Mouse (Mus musculus): ENCODE results near the gene Csf1. TPM values are rescaled to one million over a fixed set of nuclear protein-coding genes. Genes with fewer than 3 reads are reported as not detected.

The Csf1 gene
- polyA plus RNA-seq, 1 experiment from 2014 or later: 9.8 TPM

DNA sequence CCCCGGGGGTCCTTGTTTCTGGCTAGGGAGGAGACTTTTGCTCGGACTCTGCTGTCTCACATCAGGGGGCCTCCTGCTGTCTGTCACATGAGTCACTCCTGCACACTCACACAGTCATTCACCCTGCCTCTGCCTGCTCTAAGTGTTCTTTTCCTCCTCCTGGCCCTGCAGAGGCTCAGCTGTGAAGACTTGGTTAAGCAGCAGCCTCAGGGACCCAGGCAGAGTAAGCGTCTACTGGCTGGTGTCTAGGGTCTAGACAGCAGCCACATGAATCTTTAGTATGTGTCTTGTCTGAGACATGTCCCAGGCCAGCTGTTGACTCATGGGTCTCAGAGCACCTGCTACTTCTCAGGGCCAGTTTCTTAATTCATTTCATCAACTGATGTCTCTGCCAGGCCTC is 16.0 kb upstream of the Csf1 start:
- Histone ChIP-seq H3K36me3 (no peaks in the 10 kb centered on the region), H3K9me3 (no peaks in the 10 kb centered on the region), H3K4me3 (no peak overlapping the region), H3K27ac (no peak overlapping the region), H3K27me3 (no peaks in the 10 kb centered on the region), H3K4me2 (no peak overlapping the region), H3K4me1 (peaks cover 19% of the 10 kb centered on the region), H3K9ac (no peak overlapping the region)
- 16% methylated on average over 3 of the region's 3 CpGs for WGBS
- ATAC-seq (ENCODE audit: insufficient number of reproducible peaks, insufficient read depth, low FRiP score, low TSS enrichment, low read depth): no peak

GRCm38 (mm10) chr3:107775736-107776135 is 15.5 kb upstream of the Csf1 start:
- no peaks in the 10 kb centered on the region for H3K27me3 ChIP-seq
- H3K9ac ChIP-seq: no peak overlapping the region
- H3K9me3 ChIP-seq: no peaks in the 10 kb centered on the region
- no peaks in the 10 kb centered on the region for H3K36me3 ChIP-seq
- peaks cover 19% of the 10 kb centered on the region for H3K4me1 ChIP-seq
- ATAC-seq (ENCODE audit: insufficient number of reproducible peaks, insufficient read depth, low FRiP score, low TSS enrichment, low read depth): no peak
- no peak overlapping the region for H3K4me3 ChIP-seq
- no peak overlapping the region for H3K27ac ChIP-seq
- H3K4me2 ChIP-seq: no peak overlapping the region
- 35% methylated on average over 3 of the region's 3 CpGs for WGBS

- H3K4me2 ChIP-seq: no peak overlapping the region; the same call in 1 of the 2 replicates
- no peak for ATAC-seq (ENCODE audit: insufficient number of reproducible peaks, insufficient read depth, low FRiP score, low TSS enrichment, low read depth)
- H3K9ac ChIP-seq: no peak overlapping the region
- no peaks in the 10 kb centered on the region for H3K9me3 ChIP-seq
- H3K4me3 ChIP-seq: no peak overlapping the region
- peaks cover 19% of the 10 kb centered on the region for H3K4me1 ChIP-seq
- no peaks in the 10 kb centered on the region for H3K27me3 ChIP-seq
- WGBS: 40% methylated on average over 5 of the region's 5 CpGs
- no peaks in the 10 kb centered on the region for H3K36me3 ChIP-seq
- H3K27ac ChIP-seq: no peak overlapping the region
Measured at GRCm38 (mm10) chr3:107775056-107775455, 14.8 kb upstream of the Csf1 start.

GRCm38 (mm10) chr3:107772860-107773259 is 12.6 kb upstream of the Csf1 start:
- H3K27me3 ChIP-seq: no peaks in the 10 kb centered on the region
- 79% methylated on average over 5 of the region's 5 CpGs for WGBS
- H3K9me3 ChIP-seq: no peaks in the 10 kb centered on the region
- H3K4me2 ChIP-seq: no peak overlapping the region
- no peak overlapping the region for H3K9ac ChIP-seq
- peaks cover 34% of the 10 kb centered on the region for H3K4me1 ChIP-seq
- no peak overlapping the region for H3K4me3 ChIP-seq
- no peak for ATAC-seq (ENCODE audit: insufficient number of reproducible peaks, insufficient read depth, low FRiP score, low TSS enrichment, low read depth)
- no peaks in the 10 kb centered on the region for H3K36me3 ChIP-seq
- no peak overlapping the region for H3K27ac ChIP-seq

GRCm38 (mm10) chr3:107769692-107770091 is 9.4 kb upstream of the Csf1 start:
- no peak overlapping the region for H3K4me3 ChIP-seq
- H3K27me3 ChIP-seq: no peaks in the 10 kb centered on the region
- WGBS: 19% methylated on average over 2 of the region's 2 CpGs
- no peaks in the 10 kb centered on the region for H3K36me3 ChIP-seq
- H3K4me1 ChIP-seq: peaks cover 25% of the 10 kb centered on the region
- H3K9ac ChIP-seq: no peak overlapping the region
- no peaks in the 10 kb centered on the region for H3K9me3 ChIP-seq
- ATAC-seq (ENCODE audit: insufficient number of reproducible peaks, insufficient read depth, low FRiP score, low TSS enrichment, low read depth): no peak
- H3K27ac ChIP-seq: peak overlapping the region; percentile 78
- no peak overlapping the region for H3K4me2 ChIP-seq

DNA sequence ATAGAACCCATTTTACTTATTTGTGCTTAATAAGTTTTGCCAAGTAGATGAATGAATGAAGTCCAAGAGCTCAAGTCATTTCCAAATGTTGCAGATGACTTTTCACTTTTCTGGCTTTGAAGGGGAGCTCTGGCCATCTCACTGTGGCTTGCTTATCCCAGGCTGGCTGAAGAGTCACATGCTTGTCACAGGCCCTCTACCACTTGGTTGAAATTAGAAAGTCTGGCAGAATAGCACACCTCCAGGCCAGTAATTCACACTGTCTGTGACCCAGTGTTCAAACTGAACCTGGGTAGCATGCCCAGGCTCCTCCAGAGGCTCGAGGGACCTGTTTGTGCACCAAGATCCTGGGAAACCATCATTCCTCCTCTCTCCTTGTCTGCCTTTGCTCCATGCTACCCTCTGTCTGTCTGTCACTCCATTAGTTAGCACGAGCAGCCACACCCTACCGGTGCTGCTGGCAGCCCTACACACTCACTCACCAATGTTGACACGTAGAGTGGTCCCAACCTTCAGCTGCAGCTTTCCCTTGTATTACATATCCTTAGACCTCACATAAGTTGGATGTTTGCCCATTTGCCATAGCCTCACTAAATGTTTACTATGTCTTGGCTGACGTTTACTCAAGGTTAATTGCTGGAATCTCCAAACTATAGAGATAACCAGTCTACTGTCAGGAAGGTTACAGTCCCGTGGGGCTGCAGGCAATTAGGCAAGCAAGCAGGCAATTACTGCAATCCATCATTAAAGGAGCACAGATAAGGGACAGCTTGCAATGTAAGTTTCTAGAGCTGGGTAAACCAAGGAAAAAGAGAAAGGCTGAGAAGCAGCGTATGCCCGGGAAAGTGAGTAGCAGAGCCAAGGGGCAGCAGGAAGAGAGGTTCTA is 8.1 kb upstream of the Csf1 start:
- Histone ChIP-seq H3K27me3 (no peaks in the 10 kb centered on the region; the same call in 1 of the 2 replicates), H3K9ac (no peak overlapping the region), H3K4me2 (no peak overlapping the region), H3K36me3 (no peaks in the 10 kb centered on the region), H3K9me3 (no peaks in the 10 kb centered on the region), H3K27ac (no peak overlapping the region), H3K4me1 (peaks cover 25% of the 10 kb centered on the region), H3K4me3 (no peak overlapping the region)
- 60% methylated on average over 8 of the region's 8 CpGs for WGBS
- peak; percentile 23; the same call in 1 of the 2 replicates for ATAC-seq (ENCODE audit: insufficient number of reproducible peaks, insufficient read depth, low FRiP score, low TSS enrichment, low read depth)

DNA sequence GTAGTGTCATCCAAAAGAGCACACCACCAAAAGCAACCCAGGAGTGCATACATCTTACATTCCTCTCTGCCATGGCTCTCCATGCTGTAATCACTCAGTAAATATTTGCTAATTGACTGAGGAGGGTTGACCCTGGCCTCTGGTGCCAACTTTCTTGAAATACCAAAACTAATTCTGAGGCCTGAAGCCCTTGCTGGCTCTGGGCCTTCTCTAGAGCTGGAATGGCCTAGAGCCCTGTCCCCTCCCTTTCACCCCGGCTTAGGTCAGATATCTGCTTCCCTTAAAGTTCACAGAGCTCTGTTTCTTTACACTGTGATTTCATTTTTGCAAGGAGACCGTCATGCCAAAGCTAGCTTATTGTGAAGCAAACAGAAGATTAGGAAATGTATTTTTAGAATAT is 6.5 kb upstream of the Csf1 start:
- Histone ChIP-seq H3K9me3 (no peaks in the 10 kb centered on the region), H3K9ac (no peak overlapping the region), H3K27ac (no peak overlapping the region), H3K4me3 (no peak overlapping the region), H3K36me3 (no peaks in the 10 kb centered on the region), H3K4me1 (peaks cover 25% of the 10 kb centered on the region), H3K4me2 (no peak overlapping the region), H3K27me3 (no peaks in the 10 kb centered on the region; the same call in 1 of the 2 replicates)
- 49% methylated on average over 2 of the region's 2 CpGs for WGBS
- ATAC-seq (ENCODE audit: insufficient number of reproducible peaks, insufficient read depth, low FRiP score, low TSS enrichment, low read depth): no peak

DNA sequence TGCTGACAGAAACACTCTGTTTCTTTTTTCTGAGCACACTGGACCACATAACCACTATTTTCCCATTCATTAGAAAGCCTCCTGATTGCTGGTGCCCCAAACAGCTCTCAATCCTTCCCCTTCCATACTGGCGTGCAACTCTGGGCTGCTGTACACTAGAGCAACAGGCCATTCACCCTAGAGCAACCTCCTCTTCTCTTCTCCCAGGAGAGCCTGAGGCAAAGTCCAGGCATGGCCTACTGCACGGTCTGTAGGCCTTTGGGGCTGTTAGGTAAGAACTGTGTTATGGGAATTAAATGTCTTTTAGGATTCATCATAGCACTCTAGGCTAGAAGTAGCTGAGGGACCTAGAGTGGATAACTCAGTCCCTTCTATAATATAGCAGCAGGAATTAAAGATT is 5.7 kb upstream of the Csf1 start:
- no peaks in the 10 kb centered on the region; the same call in 1 of the 2 replicates for H3K27me3 ChIP-seq
- no peak overlapping the region for H3K27ac ChIP-seq
- no peaks in the 10 kb centered on the region for H3K9me3 ChIP-seq
- H3K36me3 ChIP-seq: no peaks in the 10 kb centered on the region
- H3K4me2 ChIP-seq: no peak overlapping the region
- WGBS: 62% methylated on average over 2 of the region's 2 CpGs
- ATAC-seq (ENCODE audit: insufficient number of reproducible peaks, insufficient read depth, low FRiP score, low TSS enrichment, low read depth): no peak
- H3K4me3 ChIP-seq: no peak overlapping the region
- no peak overlapping the region for H3K9ac ChIP-seq
- peaks cover 25% of the 10 kb centered on the region for H3K4me1 ChIP-seq

- Histone ChIP-seq H3K4me2 (no peak overlapping the region), H3K9ac (no peak overlapping the region), H3K36me3 (no peaks in the 10 kb centered on the region), H3K9me3 (no peaks in the 10 kb centered on the region), H3K4me1 (peaks cover 28% of the 10 kb centered on the region), H3K27ac (no peak overlapping the region), H3K4me3 (no peak overlapping the region), H3K27me3 (no peaks in the 10 kb centered on the region; the same call in 1 of the 2 replicates)
- ATAC-seq (ENCODE audit: insufficient number of reproducible peaks, insufficient read depth, low FRiP score, low TSS enrichment, low read depth): no peak
- 79% methylated on average over 4 of the region's 4 CpGs for WGBS
Measured at GRCm38 (mm10) chr3:107763552-107763951, 3.3 kb upstream of the Csf1 start.

DNA sequence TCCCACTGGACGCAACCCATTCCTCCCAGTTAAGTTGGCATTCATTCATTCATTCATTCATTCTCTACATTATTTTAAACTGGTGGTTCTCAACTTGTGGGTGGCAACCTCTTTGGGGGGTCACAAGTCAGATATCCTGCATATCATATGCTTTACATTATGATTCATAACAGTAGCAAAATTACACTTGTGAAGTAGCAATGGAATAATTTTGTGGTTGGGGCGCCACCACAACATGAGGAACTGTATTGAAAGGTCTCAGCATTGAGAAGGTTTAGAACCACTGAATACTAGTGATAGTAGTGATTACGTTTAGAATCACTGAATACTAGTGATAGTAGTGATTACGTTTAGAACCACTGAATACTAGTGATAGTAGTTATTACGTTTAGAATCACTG is 1.2 kb upstream of the Csf1 start:
- H3K36me3 ChIP-seq: peaks cover 2% of the 10 kb centered on the region; the same call in 1 of the 2 replicates
- peaks cover 31% of the 10 kb centered on the region for H3K4me1 ChIP-seq
- no peak overlapping the region for H3K4me2 ChIP-seq
- H3K27me3 ChIP-seq: no peaks in the 10 kb centered on the region; the same call in 1 of the 2 replicates
- no peak overlapping the region for H3K4me3 ChIP-seq
- H3K27ac ChIP-seq: no peak overlapping the region
- H3K9ac ChIP-seq: no peak overlapping the region
- ATAC-seq (ENCODE audit: insufficient number of reproducible peaks, insufficient read depth, low FRiP score, low TSS enrichment, low read depth): no peak
- WGBS: 93% methylated on average over 5 of the region's 5 CpGs
- no peaks in the 10 kb centered on the region for H3K9me3 ChIP-seq

DNA sequence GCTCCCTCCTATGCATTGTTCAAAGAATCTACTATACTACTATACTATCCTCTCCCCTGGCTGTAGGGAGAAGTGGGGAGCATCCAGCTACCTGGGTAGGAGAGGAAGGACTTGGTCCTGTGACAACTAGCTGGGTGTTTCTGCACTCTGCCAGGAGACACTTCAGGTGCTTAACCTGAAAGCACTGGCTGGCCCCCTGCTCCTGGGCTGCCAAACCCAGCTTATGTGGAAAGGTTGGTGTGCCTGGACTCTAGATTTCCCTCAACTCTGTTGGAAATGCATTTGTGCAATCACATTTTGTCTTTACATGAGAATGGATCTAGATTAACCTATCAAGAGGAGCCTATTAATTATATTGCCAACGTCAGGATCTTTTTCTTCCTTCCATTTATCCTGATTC is 502 bp upstream of the Csf1 start:
- Histone ChIP-seq H3K36me3 (peaks cover 4% of the 10 kb centered on the region; the same call in 1 of the 2 replicates), H3K4me2 (peak overlapping the region; percentile 84), H3K9me3 (no peaks in the 10 kb centered on the region), H3K27ac (peak overlapping the region; percentile 84; the same call in 1 of the 2 replicates), H3K4me1 (peaks cover 30% of the 10 kb centered on the region), H3K9ac (peak overlapping the region; percentile 97; the same call in 1 of the 2 replicates), H3K27me3 (no peaks in the 10 kb centered on the region; the same call in 1 of the 2 replicates), H3K4me3 (peak overlapping the region; percentile 78)
- no peak for ATAC-seq (ENCODE audit: insufficient number of reproducible peaks, insufficient read depth, low FRiP score, low TSS enrichment, low read depth)
- WGBS: 51% methylated on average over 1 of the region's 1 CpGs

DNA sequence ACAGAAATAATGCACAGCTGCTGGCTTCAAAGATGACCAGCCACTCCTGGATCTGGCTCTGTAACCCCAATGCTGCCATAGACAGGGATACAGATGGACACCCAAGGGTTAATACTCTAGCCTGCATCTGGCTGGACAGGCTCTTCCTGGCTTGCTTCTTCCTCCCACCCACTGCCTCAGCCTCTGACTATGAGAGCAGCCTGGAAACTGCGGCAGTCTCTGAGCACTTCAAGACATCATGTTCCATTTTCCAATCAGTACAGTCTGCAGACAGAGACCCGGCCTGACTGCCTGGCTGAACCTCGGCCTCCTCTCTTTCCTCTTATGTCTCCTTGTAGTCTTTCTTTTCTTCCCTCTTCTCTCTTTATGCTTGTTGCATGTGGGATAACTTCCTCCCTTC is 1.6 kb downstream of the Csf1 start:
- Histone ChIP-seq H3K9ac (peak overlapping the region; percentile 97), H3K4me2 (peak overlapping the region; percentile 84), H3K4me3 (peak overlapping the region; percentile 78), H3K27ac (no peak overlapping the region), H3K9me3 (no peaks in the 10 kb centered on the region), H3K27me3 (no peaks in the 10 kb centered on the region; the same call in 1 of the 2 replicates), H3K36me3 (peaks cover 19% of the 10 kb centered on the region; the same call in 1 of the 2 replicates), H3K4me1 (peaks cover 28% of the 10 kb centered on the region)
- no peak for ATAC-seq (ENCODE audit: insufficient number of reproducible peaks, insufficient read depth, low FRiP score, low TSS enrichment, low read depth)
- WGBS: 8% methylated on average over 3 of the region's 3 CpGs

Measured in embryonic facial prominence, embryonic 13.5 days (tissue).